8 mouse cellular contexts compared by ENCODE assay signal in genomic region chr9:95525961-95526360, GRCm38 (mm10). TPM values are rescaled to one million over a fixed set of nuclear protein-coding genes. Genes with fewer than 3 reads are reported as not detected.
DNase-seq lines count a peak whose midpoint lies in the region; ATAC-seq and TF ChIP-seq lines count a peak whose summit lies in the region.

No protein-coding gene starts in this region.

- no peak overlapping the region for H3K4me3 ChIP-seq in cerebellum, adult 2 months (replicated peaks; ENCODE audit: insufficient read depth, low read depth, low read length)
- H3K4me3 ChIP-seq in liver, embryonic 13.5 days (replicated peaks), result no peak overlapping the region
- no peak overlapping the region for H3K4me3 ChIP-seq in stomach, postnatal 0 days (ENCODE audit: low read depth, low read length)

- TF ChIP-seq POLR2A in cerebellum, adult 2 months (IDR thresholded peaks at IDR 0.05; ENCODE audit: borderline replicate concordance, insufficient read depth, low read length), result peak; percentile 22; the same call in 1 of the 2 replicates

- no peaks in the 10 kb centered on the region for H3K36me3 ChIP-seq in liver, embryonic 13.5 days
- H3K36me3 ChIP-seq in stomach, postnatal 0 days (ENCODE audit: control insufficient read depth, insufficient read depth, low read length), result no peaks in the 10 kb centered on the region

- 3% methylated on average over 2 of the region's 2 CpGs for WGBS in cerebellum, adult 2 months
- 13% methylated on average over 2 of the region's 2 CpGs for WGBS in liver, embryonic 13.5 days (ENCODE audit: insufficient replicate concordance)
- WGBS in stomach, postnatal 0 days, result 3% methylated on average over 2 of the region's 2 CpGs

- peak; percentile 44; the same call in 1 of the 2 replicates for TF ChIP-seq CTCF in cerebellum, adult 2 months (IDR thresholded peaks at IDR 0.05; ENCODE audit: borderline replicate concordance, insufficient read depth, low read depth, low read length)
- peak; percentile 73 for TF ChIP-seq CTCF in stomach, postnatal 0 days (IDR thresholded peaks at IDR 0.05; ENCODE audit: low read depth)

- no peaks in the 10 kb centered on the region for H3K9me3 ChIP-seq in liver, embryonic 13.5 days (replicated peaks)
- H3K9me3 ChIP-seq in stomach, postnatal 0 days (ENCODE audit: control insufficient read depth, low read length), result no peaks in the 10 kb centered on the region

- no peak overlapping the region for H3K9ac ChIP-seq in liver, embryonic 13.5 days
- no peak overlapping the region for H3K9ac ChIP-seq in stomach, postnatal 0 days (ENCODE audit: low read length)

- no peaks in the 10 kb centered on the region for H3K27me3 ChIP-seq in cerebellum, adult 2 months (ENCODE audit: control insufficient read depth, insufficient read depth, low read length)
- H3K27me3 ChIP-seq in liver, embryonic 13.5 days, result no peaks in the 10 kb centered on the region
- no peaks in the 10 kb centered on the region for H3K27me3 ChIP-seq in stomach, postnatal 0 days (ENCODE audit: control insufficient read depth, insufficient read depth, low read length)

- no peak overlapping the region for H3K4me2 ChIP-seq in liver, embryonic 13.5 days
- no peak overlapping the region for H3K4me2 ChIP-seq in stomach, postnatal 0 days (replicated peaks; ENCODE audit: low read depth)

- TF ChIP-seq EP300 in stomach, postnatal 0 days (optimal IDR thresholded peaks at IDR 0.05), result no peak

- peak; percentile 22 for DNase-seq in gastrocnemius, postnatal 14 days
- no peak for DNase-seq in gastrocnemius, postnatal 36 days
- DNase-seq in 416B (ENCODE audit: low read depth), result peak; percentile 58
- peak; percentile 89 to 97 for DNase-seq in cerebellum, adult 2 months
- DNase-seq in heart, postnatal 36 days, result peak; percentile 25 to 26
- no peak for DNase-seq in liver, embryonic 13.5 days
- DNase-seq in stomach, postnatal 0 days (ENCODE audit: low spot score), result peak; percentile 46
- no peak for DNase-seq in right cerebral cortex, adult 18-20 months

- peak overlapping the region; percentile 58; the same call in 1 of the 2 replicates for H3K27ac ChIP-seq in cerebellum, adult 2 months (ENCODE audit: insufficient read depth, low read length)
- no peak overlapping the region for H3K27ac ChIP-seq in liver, embryonic 13.5 days
- no peak overlapping the region for H3K27ac ChIP-seq in stomach, postnatal 0 days (replicated peaks)

- ATAC-seq in liver, embryonic 13.5 days (ENCODE audit: low read depth), result peak; percentile 60
- ATAC-seq in stomach, postnatal 0 days (ENCODE audit: low FRiP score, low TSS enrichment), result peak; percentile 68; the same call in 1 of the 2 replicates

- intact Hi-C loops in gastrocnemius, postnatal 14 days (cut with DNase I; ENCODE audit: low total_unique reads), result no loop called here
- intact Hi-C loops in gastrocnemius, postnatal 36 days (cut with DNase I), result no loop called here
- intact Hi-C loops in heart, postnatal 36 days (cut with DNase I), result no loop called here

- peaks cover 13% of the 10 kb centered on the region for H3K4me1 ChIP-seq in cerebellum, adult 2 months (ENCODE audit: control insufficient read depth, insufficient read depth, low read length)
- peaks cover 19% of the 10 kb centered on the region for H3K4me1 ChIP-seq in liver, embryonic 13.5 days (replicated peaks)
- H3K4me1 ChIP-seq in stomach, postnatal 0 days (replicated peaks; ENCODE audit: control insufficient read depth, insufficient read depth), result no peaks in the 10 kb centered on the region

RNA-seq across cellular contexts. Expression of gene U2surp, which starts 14.2 kb away (rescaled TPM):
- 10 to 100 TPM; 24.6 to 25.2 TPM for total RNA-seq in gastrocnemius, postnatal 14 days (2021)
- 10 to 100 TPM; 17.8 to 25.9 TPM for total RNA-seq in gastrocnemius, postnatal 36 days (2021)
- 28.4 and 30.8 TPM in 2 replicates for polyA plus RNA-seq in cerebellum, adult 2 months (2012; rRNA removed)
- total RNA-seq in heart, postnatal 36 days (2021), result 10 to 100 TPM; 30.8 to 40.2 TPM
- polyA plus RNA-seq in liver, embryonic 13.5 days (2015; fragmentation: Nextera tagmentation; extraction: Ambion mirVana), result 87.5 and 114 TPM in 2 replicates
- 67.9 and 75.2 TPM in 2 replicates for polyA plus RNA-seq in stomach, postnatal 0 days (2015; fragmentation: Nextera tagmentation; extraction: Ambion mirVana)

RNA-seq across cellular contexts. Expression of gene Paqr9, which starts 33.5 kb away (rescaled TPM):
- 1 to 10 TPM; 4.5 to 4.8 TPM for total RNA-seq in gastrocnemius, postnatal 14 days (2021)
- 1 to 10 TPM; 3.6 to 4.1 TPM for total RNA-seq in gastrocnemius, postnatal 36 days (2021)
- polyA plus RNA-seq in cerebellum, adult 2 months (2012; rRNA removed), result 18.5 and 19.8 TPM in 2 replicates
- 10 to 100 TPM; 47.4 to 47.5 TPM for total RNA-seq in heart, postnatal 36 days (2021)
- polyA plus RNA-seq in liver, embryonic 13.5 days (2015; fragmentation: Nextera tagmentation; extraction: Ambion mirVana), result 8.4 and 8.5 TPM in 2 replicates
- polyA plus RNA-seq in stomach, postnatal 0 days (2015; fragmentation: Nextera tagmentation; extraction: Ambion mirVana), result 0.11 and 0.18 TPM in 2 replicates

Comparison
In these comparisons a context has a peak if more than half of its experiments do, and no peak if none do; other contexts are left out.
1. DNase-seq: peak in gastrocnemius, postnatal 14 days (single experiment), 416B (single experiment), cerebellum, adult 2 months (2 of 2), heart, postnatal 36 days (2 of 2) and stomach, postnatal 0 days (single experiment); none in gastrocnemius, postnatal 36 days (0 of 2), liver, embryonic 13.5 days (single experiment) and right cerebral cortex, adult 18-20 months (single experiment).
2. RNA of gene Paqr9, which starts 33.5 kb away (total RNA-seq): 47.4 to 47.5 TPM in heart, postnatal 36 days; 4.5 to 4.8 TPM in gastrocnemius, postnatal 14 days and 3.6 to 4.1 TPM in gastrocnemius, postnatal 36 days; every median in the first group is over 4 times any median in the second.